Mouse (Mus musculus): ENCODE results near the gene Olfr1424.
"Not testable (repeated sequence)": the region's sequence is repeated elsewhere in the genome, so short reads cannot be mapped to it uniquely, and the experiment has no call there.

- not testable (repeated sequence) for TF ChIP-seq CTCF, EP300 (IDR thresholded peaks at IDR 0.05)
Observed at GRCm38 (mm10) chr19:12077631-12078030, 15.1 kb upstream of the Olfr1424 start, which contains the start of gene Olfr1425.
